Mouse (Mus musculus) embryonic stem cell, embryonic (primary cell): Measurements from ENCODE around the gene 4931440F15Rik.

Source experiments
- CTCF ChIA-PET, 4 experiments: fragments of 300-600 bp in 2 of 4; fragments of 350-600 bp in 2 of 4; sonication (Branson Sonifier 250); formaldehyde crosslinking; loops; one replicate each; lab custom pipeline; 2022; ENCODE audit warnings: inconsistent platforms in 2 of 4; lab: Charles Lee
- POLR2A ChIA-PET, 4 experiments: fragments of 300-600 bp in 2 of 4; fragments of 350-600 bp in 2 of 4; sonication (Branson Sonifier 250); formaldehyde crosslinking; loops; one replicate each; lab custom pipeline; 2022; ENCODE audit warnings: antibody characterized with exemption in 4 of 4, inconsistent platforms in 1 of 4; lab: Charles Lee

4931440F15Rik gene

DNA sequence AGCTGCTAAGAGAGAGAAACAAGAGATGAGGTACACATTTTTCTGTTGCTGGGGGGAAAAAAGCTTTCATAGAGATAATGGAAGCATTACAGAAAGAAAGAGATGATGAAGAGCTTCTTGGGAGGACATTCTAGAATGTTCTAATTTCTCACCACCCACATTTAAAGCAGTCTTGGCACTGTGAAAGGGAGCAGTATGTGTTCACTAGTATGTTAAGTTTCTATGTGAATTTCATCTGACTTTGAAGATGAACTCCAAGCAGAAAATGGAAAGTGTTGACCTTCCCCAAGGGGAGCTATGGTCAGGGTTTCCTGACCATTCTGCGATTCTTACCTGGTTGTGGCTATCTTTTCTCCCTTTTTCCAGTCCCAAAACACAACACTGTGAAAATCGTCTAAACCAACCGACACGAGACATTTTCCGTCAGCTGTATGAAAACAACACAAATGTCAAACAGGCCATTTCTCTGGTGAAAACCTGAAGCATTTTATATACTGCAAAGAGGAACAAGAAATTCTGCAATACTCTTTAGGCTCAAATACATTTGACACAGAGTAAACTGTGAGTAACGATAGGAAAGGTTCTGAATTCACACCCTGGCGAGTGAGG lies 16.4 kb downstream of the 4931440F15Rik start:
- ChIA-PET CTCF (no interaction called here), POLR2A (interaction anchor here in 1 of 4 experiments (0.6 kb wide), 1 partner anchor 151 kb away, joined by 3 read pairs; no protein-coding TSS in a partner anchor)

DNA sequence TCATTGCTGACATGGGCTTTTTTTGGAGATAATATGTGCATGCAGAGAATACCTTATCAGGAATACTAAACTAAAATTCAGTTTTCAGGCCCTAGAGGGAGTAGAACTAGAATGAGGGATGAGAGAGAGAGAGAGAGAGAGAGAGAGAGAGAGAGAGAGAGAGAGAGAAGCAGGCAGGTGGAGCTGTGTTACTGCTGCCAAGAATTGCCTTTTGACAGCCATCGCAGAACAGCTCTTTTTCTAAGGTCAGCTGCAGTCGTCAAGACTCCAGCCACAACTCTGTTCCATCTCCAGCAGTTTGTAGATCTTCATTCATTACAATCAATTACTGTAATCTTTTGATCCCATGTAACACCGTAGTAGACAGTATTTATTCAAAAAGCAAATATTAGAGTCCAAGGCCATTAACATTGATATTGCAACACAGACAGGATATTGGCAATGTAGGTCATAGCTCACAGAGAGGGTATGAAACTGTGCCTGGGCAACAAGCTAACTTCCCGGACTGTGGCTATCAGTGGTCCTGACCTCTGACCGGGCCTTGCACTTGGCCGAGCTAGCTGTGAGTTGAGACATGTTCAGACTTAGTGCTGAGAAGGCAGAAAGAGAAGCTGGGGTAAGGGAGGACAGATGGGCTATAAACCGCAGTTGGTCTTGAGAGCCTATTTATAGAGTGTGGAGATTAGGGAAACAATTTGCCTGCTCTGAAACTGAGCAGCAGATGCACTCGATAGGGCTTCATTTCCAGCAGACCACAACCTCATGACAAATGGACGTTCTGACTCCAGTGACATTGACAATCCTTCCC lies 17.1 kb downstream of the 4931440F15Rik start:
- ChIA-PET POLR2A (no interaction called here), CTCF (interaction anchor here in 1 of 4 experiments (0.8 kb wide), 1 partner anchor 399 kb away, joined by 3 read pairs; no protein-coding TSS in a partner anchor)

DNA sequence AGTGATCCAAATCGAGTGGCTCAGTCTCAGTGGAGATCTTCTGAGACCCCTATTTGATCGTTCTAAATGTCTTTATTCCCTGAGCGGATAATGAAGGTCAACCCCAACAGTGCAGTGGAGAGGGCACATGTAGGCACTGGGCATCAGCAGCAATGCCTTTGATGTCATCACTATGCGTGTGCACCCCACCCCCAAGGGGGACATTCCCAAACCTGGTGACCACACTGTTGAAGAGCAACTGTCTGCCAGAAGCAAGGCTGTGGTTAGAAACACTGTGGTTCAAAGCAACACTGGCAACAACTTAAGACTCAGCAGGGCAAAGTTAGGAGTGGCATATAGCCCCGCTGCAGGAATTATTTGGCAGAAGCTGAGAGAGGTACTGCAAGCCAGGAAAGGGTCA lies 18.1 kb downstream of the 4931440F15Rik start:
- CTCF ChIA-PET, result interaction anchor here in 2 of 4 experiments (0.5 to 0.8 kb wide), 2 partner anchors 15 to 398 kb away, joined by 3 to 7 read pairs; no protein-coding TSS in a partner anchor
- POLR2A ChIA-PET, result no interaction called here

DNA sequence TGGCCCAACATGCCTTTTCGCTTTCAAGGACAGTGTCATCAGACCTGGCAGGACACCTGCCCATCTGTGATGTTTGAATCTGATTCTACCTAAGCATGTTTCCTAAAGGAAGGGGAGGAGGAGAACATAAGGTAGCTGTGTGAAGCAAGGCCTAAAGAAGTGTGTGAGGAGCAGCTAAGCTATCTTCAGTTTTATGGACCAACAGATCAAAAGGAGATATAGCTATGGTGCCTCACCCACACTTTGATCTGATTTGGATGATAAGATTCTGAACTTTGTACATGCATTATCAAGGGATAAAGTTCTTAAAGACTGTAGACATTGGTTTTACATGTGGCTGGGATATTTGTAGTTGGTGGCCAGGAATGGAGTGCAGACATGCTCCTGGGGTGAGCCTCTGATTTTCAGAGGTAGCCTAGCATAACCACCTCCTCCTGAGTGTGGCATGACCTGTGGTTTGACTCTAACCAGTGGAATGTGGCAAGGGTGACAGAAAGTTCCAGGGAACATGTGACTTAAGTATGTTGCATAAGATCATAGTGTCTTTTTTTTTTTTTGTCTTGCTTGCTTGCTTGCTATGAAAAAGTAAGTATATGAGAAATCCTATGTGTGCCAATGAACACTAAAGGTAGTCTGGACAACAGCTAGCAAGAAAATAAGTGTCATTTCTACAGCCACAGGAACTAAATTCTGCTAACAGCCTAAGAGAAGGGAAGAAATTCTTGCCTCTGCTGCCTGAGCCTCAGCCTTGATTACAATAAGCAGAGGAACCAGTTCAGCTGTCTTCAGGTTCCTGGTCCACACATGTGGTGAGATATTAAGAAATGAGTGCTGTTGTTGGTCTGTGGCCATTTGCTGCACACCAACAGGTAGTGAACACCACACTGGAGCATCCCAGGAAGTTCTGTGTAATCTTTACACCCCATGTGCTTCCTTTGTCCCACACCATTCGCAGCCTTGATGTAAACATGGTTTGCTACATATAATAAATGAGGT lies 23.7 kb downstream of the 4931440F15Rik start:
- POLR2A ChIA-PET, result no interaction called here

DNA sequence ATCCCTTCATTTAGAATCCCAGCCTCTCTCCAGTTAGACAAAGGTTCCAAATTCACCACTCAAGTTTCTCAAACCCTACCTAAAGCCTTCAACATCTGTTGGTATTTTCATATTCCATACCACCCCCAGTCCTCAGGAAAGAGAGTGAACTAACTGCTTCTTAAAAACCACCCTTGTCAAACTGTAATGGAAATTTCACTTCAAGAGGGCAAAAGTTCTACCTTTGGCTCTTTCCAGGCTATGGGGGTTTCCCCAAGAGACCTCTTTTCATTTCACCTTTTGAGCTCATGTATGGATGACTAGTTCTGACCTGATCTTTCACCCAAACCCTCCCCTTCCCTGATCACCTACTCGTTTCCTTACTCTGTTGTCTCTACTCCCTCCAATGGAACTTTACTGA lies 25.6 kb downstream of the 4931440F15Rik start:
- CTCF ChIA-PET, result no interaction called here

More for the DNA sequence above, 23.7 kb downstream of the 4931440F15Rik start:
- CTCF ChIA-PET, result no interaction called here

DNA sequence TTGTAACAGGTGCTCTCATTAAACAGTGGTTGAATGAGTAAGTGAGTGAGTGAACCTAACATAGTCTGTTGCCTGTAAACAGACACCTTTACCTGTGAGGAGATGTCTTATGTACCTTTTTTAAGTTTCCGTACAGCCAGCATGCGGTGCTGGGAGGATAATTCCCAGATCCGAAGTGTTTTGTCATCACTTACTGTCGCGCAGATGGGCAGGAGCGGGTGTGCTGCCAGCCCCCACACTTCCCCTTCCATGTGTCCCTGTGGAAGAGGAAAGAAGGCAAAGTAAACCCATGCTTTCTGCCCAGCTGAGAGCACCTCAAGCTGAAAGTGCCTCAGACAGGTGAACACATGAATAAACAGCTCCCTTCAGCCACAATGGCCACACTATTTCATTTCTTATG lies 30.4 kb downstream of the 4931440F15Rik start:
- CTCF ChIA-PET, result no interaction called here
- POLR2A ChIA-PET, result no interaction called here

More for the DNA sequence above, 25.6 kb downstream of the 4931440F15Rik start:
- POLR2A ChIA-PET, result interaction anchor here in 1 of 4 experiments (0.7 kb wide), 1 partner anchor 86 kb away, joined by 8 read pairs; no protein-coding TSS in a partner anchor

DNA sequence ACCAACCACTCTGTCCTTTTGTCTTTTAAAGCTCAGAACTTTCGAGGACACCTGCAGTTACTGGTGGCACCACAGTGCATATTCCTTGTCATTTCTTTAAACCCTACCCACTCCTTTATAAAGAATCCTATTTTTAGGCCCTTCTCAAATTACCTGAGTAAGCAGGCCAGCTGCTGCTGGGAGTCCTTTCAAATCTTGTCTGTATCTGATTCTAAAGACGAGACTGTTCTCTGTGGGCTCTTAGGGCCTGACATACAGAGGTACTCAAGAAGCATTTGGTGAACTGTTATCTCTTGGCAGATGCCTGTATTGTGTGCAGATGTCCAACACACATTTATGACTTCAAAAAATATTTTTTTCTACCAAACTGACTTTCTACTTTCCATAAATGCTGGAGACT lies 31.0 kb downstream of the 4931440F15Rik start:
- POLR2A ChIA-PET, result no interaction called here
- CTCF ChIA-PET, result no interaction called here

DNA sequence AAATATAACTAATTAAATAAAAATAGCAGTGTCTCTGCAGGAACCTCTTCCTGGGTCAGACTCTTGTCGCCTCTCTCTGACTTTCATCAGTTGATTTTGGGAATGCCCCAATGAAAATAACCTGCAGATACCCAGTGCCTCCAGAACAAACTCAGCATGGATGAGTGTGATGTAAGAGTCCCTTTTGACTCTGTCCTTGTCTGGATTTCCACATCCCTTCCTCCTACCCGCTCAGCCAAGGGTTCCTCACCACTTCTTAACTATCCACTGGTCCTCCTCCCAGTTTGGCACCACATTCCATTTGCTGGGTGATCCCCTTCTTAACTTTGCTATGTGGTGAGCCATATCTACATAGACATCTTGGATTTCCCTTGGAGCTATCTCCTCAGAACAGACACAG lies 34.7 kb downstream of the 4931440F15Rik start:
- ChIA-PET CTCF (no interaction called here), POLR2A (no interaction called here)

DNA sequence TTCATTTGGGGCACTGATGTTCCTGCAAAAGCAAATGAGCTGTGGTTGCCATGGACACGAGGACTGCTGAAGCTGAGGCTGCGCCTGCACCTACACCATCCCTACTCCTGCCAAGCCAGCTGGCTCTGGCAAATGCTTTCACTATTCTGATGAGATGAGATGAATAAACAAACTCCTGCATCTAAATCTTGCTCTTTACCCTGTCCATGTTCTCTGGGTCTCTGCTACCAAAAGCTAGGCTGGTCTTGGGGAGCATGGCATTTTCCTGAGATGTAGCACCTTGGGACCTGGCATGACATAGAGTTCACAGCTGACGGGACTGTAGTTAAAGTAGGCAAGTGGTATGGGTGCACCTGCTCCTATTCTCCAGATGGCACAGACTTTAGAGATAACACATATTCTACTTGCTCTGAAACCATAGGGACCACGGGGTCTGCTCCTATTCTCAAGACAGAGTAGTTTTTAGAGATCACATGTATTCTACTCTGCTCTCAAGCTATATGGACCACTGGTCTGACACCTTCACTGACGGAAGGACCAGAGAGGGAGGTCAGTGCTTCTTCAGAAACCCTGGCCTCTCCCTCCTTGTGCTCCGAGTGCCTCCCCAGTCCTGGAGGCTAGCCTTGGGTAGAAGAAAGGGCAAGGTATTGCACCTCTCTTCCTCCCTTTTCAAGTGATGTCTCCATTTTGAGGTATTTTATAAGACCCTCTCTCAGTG lies 36.4 kb downstream of the 4931440F15Rik start:
- CTCF ChIA-PET, result no interaction called here
- POLR2A ChIA-PET, result interaction anchor here in 1 of 4 experiments (0.5 kb wide), 1 partner anchor 478 kb away, joined by 3 read pairs; no protein-coding TSS in a partner anchor

DNA sequence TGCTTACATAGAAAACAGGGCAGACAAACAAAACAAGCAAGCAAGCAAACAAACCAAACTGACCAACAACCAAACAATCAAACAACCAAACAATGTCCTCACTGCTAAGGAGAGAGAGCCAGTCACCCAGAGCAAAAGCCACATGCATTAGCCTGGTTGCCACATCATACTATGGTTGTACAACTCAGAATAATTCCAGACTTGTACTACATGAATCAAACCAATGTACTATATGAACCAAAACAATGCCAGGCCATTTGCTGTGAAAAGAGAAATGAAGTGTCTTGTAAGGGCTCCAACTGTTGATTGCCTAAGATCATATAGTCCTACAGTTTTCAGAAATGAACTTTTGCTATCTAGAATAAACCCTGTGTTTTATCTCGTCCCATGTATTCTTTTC lies 37.0 kb downstream of the 4931440F15Rik start:
- CTCF ChIA-PET, result no interaction called here
- POLR2A ChIA-PET, result no interaction called here

DNA sequence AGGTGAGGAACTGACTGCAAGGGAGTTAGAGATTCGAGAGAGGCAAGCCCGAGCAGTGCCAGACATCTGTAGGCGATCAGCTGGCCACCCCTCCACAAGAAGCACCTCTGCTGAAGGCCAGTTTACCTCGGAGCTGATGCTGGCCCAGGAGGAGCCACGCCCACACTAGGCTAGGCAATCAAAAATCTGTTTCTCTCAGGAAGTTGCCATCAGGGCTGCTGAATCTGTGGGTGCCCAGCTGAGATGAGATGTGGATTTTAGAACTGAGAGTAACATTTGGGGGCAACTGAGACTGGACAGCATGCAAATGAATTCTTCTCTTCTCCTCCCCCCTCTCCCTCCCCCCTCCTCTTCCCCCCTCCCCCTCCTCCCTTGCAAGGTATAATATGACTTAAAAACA lies 38.0 kb downstream of the 4931440F15Rik start:
- ChIA-PET CTCF (no interaction called here), POLR2A (no interaction called here)

DNA sequence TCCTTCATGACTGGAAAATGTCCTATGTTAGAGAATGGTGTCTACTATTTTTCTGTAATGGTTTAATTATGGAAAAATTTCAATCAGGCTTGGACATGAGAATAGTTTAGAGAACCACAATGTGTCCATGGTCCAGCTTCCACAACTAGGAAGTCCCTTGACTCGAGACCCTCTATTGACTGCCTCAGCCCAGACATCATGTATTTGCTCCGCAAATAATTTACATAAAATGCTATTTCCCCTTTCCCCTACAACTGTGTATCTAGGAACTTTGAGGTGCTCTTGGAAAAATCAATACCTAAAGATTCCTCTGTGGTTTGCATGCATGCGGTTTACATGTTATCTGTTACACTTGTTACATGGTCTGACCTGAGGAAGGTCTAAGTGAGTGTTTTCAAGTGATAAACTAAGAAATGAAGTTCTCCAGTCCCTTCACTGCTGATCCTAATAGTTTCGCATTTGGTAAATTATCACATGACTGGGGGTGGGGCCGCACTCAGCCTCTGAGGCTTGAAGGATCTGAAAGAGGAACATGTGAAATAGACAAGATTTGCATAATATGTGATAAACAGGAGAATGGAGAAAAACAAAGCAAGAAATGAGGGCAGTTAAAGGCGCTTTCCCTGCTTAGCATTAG lies 38.8 kb downstream of the 4931440F15Rik start:
- ChIA-PET POLR2A (no interaction called here), CTCF (interaction anchor here in 1 of 4 experiments (0.6 kb wide), 1 partner anchor 1728 kb away, joined by 3 read pairs; no protein-coding TSS in a partner anchor)

DNA sequence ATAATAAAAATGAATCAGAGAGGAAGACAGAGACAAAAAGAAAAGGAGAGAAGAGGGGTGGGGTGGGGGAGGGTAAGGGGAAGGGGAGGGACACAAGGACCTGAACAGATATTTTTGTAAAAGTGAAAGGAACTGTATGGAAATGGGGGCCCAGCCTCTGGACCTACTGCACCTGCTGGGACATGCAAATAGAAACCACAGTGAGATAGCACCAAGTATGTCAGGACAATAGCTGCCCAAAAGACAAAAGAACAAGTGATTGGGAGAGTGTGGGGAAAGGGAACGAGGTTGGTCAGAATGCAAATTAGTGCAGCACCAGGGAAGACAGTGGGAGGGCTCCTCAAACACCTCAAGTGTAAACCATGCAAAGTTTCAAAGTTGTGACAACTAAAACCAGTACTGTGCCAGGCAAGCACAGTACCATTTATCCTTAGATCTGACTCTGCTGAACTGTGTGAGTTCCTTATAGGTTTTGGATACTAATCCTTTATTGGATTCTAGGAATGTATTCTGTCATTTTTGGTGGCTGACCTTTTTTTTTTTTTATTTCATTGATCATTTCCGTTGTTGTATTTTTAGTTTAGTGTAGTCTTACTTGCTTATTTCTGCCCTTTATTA lies 46.0 kb downstream of the 4931440F15Rik start:
- POLR2A ChIA-PET, result interaction anchor here in 2 of 4 experiments (0.6 to 1.7 kb wide), 4 partner anchors 27 to 868 kb away, joined by 3 read pairs; no protein-coding TSS in a partner anchor
- CTCF ChIA-PET, result interaction anchor here in 2 of 4 experiments (0.5 to 0.6 kb wide), 2 partner anchors 47 to 262 kb away, joined by 3 read pairs; no protein-coding TSS in a partner anchor

DNA sequence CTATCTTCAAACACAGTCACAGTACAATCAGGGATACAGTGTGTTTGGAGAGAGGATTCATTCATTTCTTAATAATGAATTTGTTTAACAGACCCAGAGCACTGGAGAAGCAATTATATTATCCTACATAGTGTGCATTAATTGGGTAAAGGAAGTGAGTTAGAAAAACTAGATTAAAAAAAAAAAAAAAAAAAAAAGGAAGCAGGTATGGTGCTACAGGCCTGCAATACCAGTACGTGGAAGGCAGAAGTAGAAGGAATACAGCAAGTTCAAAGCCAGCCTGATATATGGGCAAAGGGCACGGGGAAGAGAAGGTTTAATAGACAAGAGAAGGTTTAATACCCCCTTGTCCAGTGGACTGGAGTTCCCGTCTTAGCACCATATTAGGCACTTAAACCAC lies 46.5 kb downstream of the 4931440F15Rik start:
- POLR2A ChIA-PET, result interaction anchor here in 2 of 4 experiments (0.6 to 1.7 kb wide), 5 partner anchors 27 to 869 kb away, joined by 3 read pairs; partner anchors contain the start of gene Mtif2 (in 1 of the 2)
- CTCF ChIA-PET, result interaction anchor here in 1 of 4 experiments (0.5 kb wide), 1 partner anchor 48 kb away, joined by 3 read pairs; no protein-coding TSS in a partner anchor

DNA sequence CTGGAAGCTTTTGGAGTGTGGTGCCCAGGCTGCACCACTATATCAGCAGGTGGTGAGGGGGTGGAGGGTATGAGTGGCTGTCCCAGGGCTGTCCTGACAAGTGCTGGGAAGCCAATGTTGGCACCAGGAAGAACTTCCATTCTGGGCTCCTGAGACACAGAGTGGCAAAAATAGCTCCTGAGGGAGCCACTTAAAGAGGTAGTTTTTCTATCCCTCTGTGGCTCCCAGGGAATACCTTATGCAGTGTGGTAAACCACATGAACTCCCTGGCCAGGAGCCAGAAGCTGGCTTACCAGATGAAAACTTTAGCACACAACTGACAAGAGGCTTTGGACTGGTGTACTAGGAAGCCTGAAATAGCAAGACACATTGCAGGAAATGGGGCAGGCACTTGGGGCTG lies 47.5 kb downstream of the 4931440F15Rik start:
- ChIA-PET CTCF (interaction anchor here in 1 of 4 experiments (0.6 kb wide), 2 partner anchors 9 to 109 kb away, joined by 3 read pairs; no protein-coding TSS in a partner anchor), POLR2A (interaction anchor here in 3 of 4 experiments (0.5 to 1.7 kb wide), 5 partner anchors 26 to 252 kb away, joined by 3 to 4 read pairs (median 3); partner anchors contain the start of genes Mtif2 (in 2 of the 3) and Rtn4 (in 1 of the 3))

DNA sequence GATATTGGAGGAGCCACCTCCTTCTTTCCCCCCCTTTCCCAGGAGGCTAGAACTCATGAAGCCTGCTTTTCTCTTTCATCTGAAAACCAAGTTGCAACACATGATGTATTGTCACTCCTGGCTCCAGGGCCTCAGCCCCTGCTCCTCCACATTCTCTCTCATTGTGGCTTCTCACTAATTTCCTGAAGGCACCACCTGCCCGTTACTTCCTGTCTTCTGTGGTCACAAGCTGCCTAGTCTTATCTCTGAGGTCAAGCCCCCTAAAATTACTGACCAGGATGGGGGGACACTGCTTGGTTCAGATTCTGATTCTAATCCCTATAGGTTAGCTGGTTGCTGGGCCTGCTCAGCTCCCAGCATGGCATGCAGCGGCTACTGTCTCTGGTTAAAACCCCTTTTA lies 50.7 kb downstream of the 4931440F15Rik start:
- CTCF ChIA-PET, result no interaction called here

DNA sequence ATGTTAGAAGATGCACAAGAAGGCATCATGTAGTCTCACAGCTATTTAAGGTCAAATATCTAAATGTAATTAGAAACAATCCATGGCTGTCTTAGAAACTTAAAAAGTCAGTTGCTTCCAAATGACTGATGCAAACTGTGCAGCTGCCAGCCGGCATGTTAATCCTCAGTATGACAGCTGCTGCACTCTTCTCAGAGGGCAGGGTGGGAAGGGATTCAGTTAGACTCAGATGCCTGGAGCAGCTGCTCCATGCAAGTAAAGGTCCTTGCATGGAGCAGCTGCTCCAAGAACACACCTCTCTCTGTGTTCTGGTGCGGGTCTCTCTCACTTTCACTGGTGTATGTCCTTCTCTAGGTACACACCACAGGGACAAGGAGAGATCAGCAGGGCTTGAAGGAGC lies 51.2 kb downstream of the 4931440F15Rik start:
- ChIA-PET CTCF (no interaction called here), POLR2A (no interaction called here)

More for the DNA sequence above, 50.7 kb downstream of the 4931440F15Rik start:
- POLR2A ChIA-PET, result no interaction called here
